Mouse (Mus musculus) neural tube, embryonic 11.5 days (tissue): Measurements from ENCODE around the gene Pmm1. TPM values are rescaled to one million over a fixed set of nuclear protein-coding genes. Genes with fewer than 3 reads are reported as not detected.
A peak's percentile ranks its signal among the peaks of the same experiment; 100 is the strongest.

Experiments
- ATAC-seq: fragments of 200-750 bp; cut with Nextera tagmentation; 2 replicates; pipeline ENCODE4 v1.8.0; 2017; ENCODE audit warnings: moderate number of reproducible peaks, mild to moderate bottlenecking, moderate TSS enrichment, moderate library complexity; ENCODE audit not compliant: insufficient read depth, low FRiP score, low TSS enrichment
- DNase-seq: peaks from one replicate; pipeline ENCODE4 v3.0.0-alpha.2; 2015; ENCODE audit warnings: low spot score
- H3K27ac ChIP-seq: fragments of 300-500 bp; sonication (generic); 2 replicates; pipeline ENCODE4 v1.5.1; 2014; ENCODE audit warnings: low read depth, mild to moderate bottlenecking, low read length
- H3K27me3 ChIP-seq: fragments of 300-500 bp; sonication (generic); 2 replicates; pipeline ENCODE4 v1.6.1; 2014; ENCODE audit warnings: mild to moderate bottlenecking, low read length, mixed read lengths; ENCODE audit not compliant: control insufficient read depth, insufficient read depth
- H3K36me3 ChIP-seq: fragments of 300-500 bp; sonication (generic); 2 replicates; pipeline ENCODE4 v1.6.1; 2014; ENCODE audit warnings: mild to moderate bottlenecking, low read length, moderate library complexity, mixed read lengths; ENCODE audit not compliant: control insufficient read depth, insufficient read depth
- H3K4me1 ChIP-seq: fragments of 300-500 bp; sonication (generic); 2 replicates; pipeline ENCODE4 v1.6.1; 2014; ENCODE audit warnings: low read length, mixed read lengths; ENCODE audit not compliant: control insufficient read depth, insufficient read depth
- H3K4me2 ChIP-seq: fragments of 300-500 bp; sonication (generic); 2 replicates; pipeline ENCODE4 v1.6.1; 2014; ENCODE audit warnings: low read depth, mild to moderate bottlenecking, moderate library complexity
- H3K4me3 ChIP-seq: fragments of 300-500 bp; sonication (generic); 2 replicates; pipeline ENCODE4 v1.5.1; 2014; ENCODE audit warnings: low read depth, low read length
- H3K9ac ChIP-seq: fragments of 300-500 bp; sonication (generic); 2 replicates; pipeline ENCODE4 v1.6.1; 2014; ENCODE audit warnings: mild to moderate bottlenecking, low read length
- H3K9me3 ChIP-seq: fragments of 300-500 bp; sonication (generic); 2 replicates; pipeline ENCODE4 v1.6.1; 2016; ENCODE audit warnings: low read length; ENCODE audit not compliant: control insufficient read depth
- whole genome bisulfite sequencing: fragments of 180-500 bp; shearing (Covaris S2); extraction: QIAGEN DNeasy Blood & Tissue Kit; methylation state at CpG from one replicate; pipeline ENCODE4 v1.1.7; 2014; 5-methylcytosine and 5-hydroxymethylcytosine counted together
- polyA plus RNA-seq: library from polyadenylated mRNA; unstranded; fragments of >200 nt; fragmentation: Nextera tagmentation; extraction: Ambion mirVana; gene quantifications from 2 replicates; pipeline ENCODE4 v1.2.1, GENCODE M21; 2014

Gene Pmm1
- polyA plus RNA-seq, 1 experiment from 2014 or later, result 35.2 TPM

- Histone ChIP-seq H3K9ac (no peak overlapping the region), H3K27me3 (no peaks in the 10 kb centered on the region), H3K27ac (no peak overlapping the region), H3K9me3 (no peaks in the 10 kb centered on the region), H3K4me3 (no peak overlapping the region), H3K4me1 (no peaks in the 10 kb centered on the region), H3K4me2 (no peak overlapping the region), H3K36me3 (no peaks in the 10 kb centered on the region; the same call in 1 of the 2 replicates)
- ATAC-seq (no peak), DNase-seq (no peak)
- 90% methylated on average over 9 of the region's 9 CpGs for WGBS
Observed at GRCm38 (mm10) chr15:81951159-81951558, 9.6 kb downstream of the Pmm1 start.

GRCm38 (mm10) chr15:81950716-81951115 lies 10.0 kb downstream of the Pmm1 start:
- no peak for ATAC-seq
- H3K36me3 ChIP-seq, result no peaks in the 10 kb centered on the region; the same call in 1 of the 2 replicates
- 84% methylated on average over 5 of the region's 5 CpGs for WGBS
- no peak overlapping the region for H3K9ac ChIP-seq
- no peak for DNase-seq
- H3K4me1 ChIP-seq, result no peaks in the 10 kb centered on the region
- no peak overlapping the region for H3K4me3 ChIP-seq
- no peaks in the 10 kb centered on the region for H3K27me3 ChIP-seq
- H3K27ac ChIP-seq, result no peak overlapping the region
- H3K4me2 ChIP-seq, result no peak overlapping the region
- H3K9me3 ChIP-seq, result no peaks in the 10 kb centered on the region

- Histone ChIP-seq H3K9ac (no peak overlapping the region), H3K4me1 (no peaks in the 10 kb centered on the region), H3K4me3 (no peak overlapping the region), H3K36me3 (no peaks in the 10 kb centered on the region), H3K27ac (no peak overlapping the region), H3K9me3 (no peaks in the 10 kb centered on the region), H3K27me3 (no peaks in the 10 kb centered on the region), H3K4me2 (no peak overlapping the region)
- WGBS, result 71% methylated on average over 11 of the region's 11 CpGs
- no peak for ATAC-seq
- DNase-seq, result no peak
Observed at GRCm38 (mm10) chr15:81949476-81950131, 11.1 kb downstream of the Pmm1 start.

DNA sequence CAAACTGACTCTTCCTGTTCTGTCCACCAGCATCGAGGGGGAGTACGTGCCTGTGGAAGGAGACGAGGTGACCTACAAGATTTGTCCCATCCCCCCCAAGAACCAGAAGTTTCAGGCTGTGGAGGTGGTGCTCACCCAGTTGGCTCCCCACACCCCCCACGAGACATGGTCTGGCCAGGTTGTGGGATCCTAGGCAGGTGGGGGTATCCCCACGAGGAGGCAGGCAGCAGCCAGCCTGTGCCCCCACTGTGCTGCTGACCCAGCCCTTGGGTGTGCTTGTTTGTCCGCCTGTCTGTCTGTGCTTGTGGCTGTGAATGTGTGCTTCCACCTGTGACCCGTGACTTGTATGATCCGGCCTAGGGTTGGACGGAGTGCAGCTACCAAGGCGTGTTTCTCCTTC lies 11.7 kb downstream of the Pmm1 start:
- DNase-seq (no peak), ATAC-seq (no peak)
- Histone ChIP-seq H3K27ac (no peak overlapping the region), H3K4me2 (no peak overlapping the region), H3K36me3 (no peaks in the 10 kb centered on the region), H3K9me3 (no peaks in the 10 kb centered on the region), H3K27me3 (no peaks in the 10 kb centered on the region), H3K9ac (no peak overlapping the region; the same call in 1 of the 2 replicates), H3K4me3 (no peak overlapping the region), H3K4me1 (no peaks in the 10 kb centered on the region)
- 88% methylated on average over 10 of the region's 10 CpGs for WGBS

GRCm38 (mm10) chr15:81943176-81943749 lies 17.5 kb downstream of the Pmm1 start:
- Histone ChIP-seq H3K27ac (peak overlapping the region; percentile 78; the same call in 1 of the 2 replicates), H3K4me3 (no peak overlapping the region), H3K9ac (no peak overlapping the region; the same call in 1 of the 2 replicates), H3K4me2 (0 out of 2 replicates have a peak overlapping the region, but pooled peaks have one; percentile 12), H3K27me3 (no peaks in the 10 kb centered on the region), H3K4me1 (peaks cover 7% of the 10 kb centered on the region; the same call in 1 of the 2 replicates), H3K9me3 (no peaks in the 10 kb centered on the region), H3K36me3 (no peaks in the 10 kb centered on the region)
- DNase-seq (peak; percentile 79), ATAC-seq (peak; percentile 73; the same call in 1 of the 2 replicates)
- 10% methylated on average over 9 of the region's 9 CpGs for WGBS

GRCm38 (mm10) chr15:81941010-81941409 lies 19.7 kb downstream of the Pmm1 start:
- H3K27me3 ChIP-seq, result no peaks in the 10 kb centered on the region
- WGBS, result 93% methylated on average over 2 of the region's 2 CpGs

GRCm38 (mm10) chr15:81940219-81940618 lies 20.5 kb downstream of the Pmm1 start:
- H3K9ac ChIP-seq, result no peak overlapping the region
- ATAC-seq (no peak), DNase-seq (no peak)
- no peak overlapping the region for H3K4me3 ChIP-seq
- no peaks in the 10 kb centered on the region for H3K36me3 ChIP-seq
- peaks cover 19% of the 10 kb centered on the region for H3K4me1 ChIP-seq
- no peaks in the 10 kb centered on the region for H3K27me3 ChIP-seq
- WGBS, result 90% methylated on average over 5 of the region's 5 CpGs
- no peaks in the 10 kb centered on the region for H3K9me3 ChIP-seq
- H3K4me2 ChIP-seq, result no peak overlapping the region
- no peak overlapping the region for H3K27ac ChIP-seq

More at GRCm38 (mm10) chr15:81941010-81941409, 19.7 kb downstream of the Pmm1 start:
- Histone ChIP-seq H3K36me3 (no peaks in the 10 kb centered on the region), H3K4me1 (peaks cover 19% of the 10 kb centered on the region), H3K27ac (no peak overlapping the region), H3K4me2 (no peak overlapping the region), H3K9ac (no peak overlapping the region), H3K4me3 (no peak overlapping the region), H3K9me3 (no peaks in the 10 kb centered on the region)
- no peak for DNase-seq
- no peak for ATAC-seq

DNA sequence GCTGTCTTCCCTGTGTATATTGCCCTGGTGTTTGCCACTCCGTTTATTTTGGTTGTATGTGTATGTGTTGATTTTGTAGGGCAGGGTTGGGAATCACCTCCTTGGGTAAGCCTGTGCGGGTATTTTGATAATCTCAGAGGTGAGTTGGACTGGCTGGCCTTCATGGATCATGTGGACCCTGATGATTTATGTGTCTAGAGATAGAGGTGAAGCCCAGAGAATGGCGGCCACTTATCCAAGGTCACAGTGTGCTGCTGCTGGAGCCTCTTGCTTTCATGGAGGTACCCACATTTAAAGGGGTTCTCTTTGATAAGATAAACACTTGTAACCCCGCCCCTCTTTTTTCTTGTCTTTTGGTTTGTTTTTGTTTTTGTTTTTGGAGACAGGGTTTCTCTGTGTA lies 21.0 kb downstream of the Pmm1 start:
- ATAC-seq, result no peak
- Histone ChIP-seq H3K27ac (no peak overlapping the region), H3K4me3 (no peak overlapping the region), H3K36me3 (no peaks in the 10 kb centered on the region), H3K4me2 (no peak overlapping the region), H3K9me3 (no peaks in the 10 kb centered on the region), H3K27me3 (no peaks in the 10 kb centered on the region), H3K4me1 (peaks cover 19% of the 10 kb centered on the region), H3K9ac (no peak overlapping the region)
- no peak for DNase-seq
- 88% methylated on average over 4 of the region's 4 CpGs for WGBS

GRCm38 (mm10) chr15:81939157-81939715 lies 21.5 kb downstream of the Pmm1 start:
- H3K4me3 ChIP-seq, result no peak overlapping the region
- no peaks in the 10 kb centered on the region for H3K9me3 ChIP-seq
- no peak overlapping the region for H3K4me2 ChIP-seq
- H3K27ac ChIP-seq, result no peak overlapping the region
- WGBS, result 92% methylated on average over 10 of the region's 10 CpGs
- H3K27me3 ChIP-seq, result no peaks in the 10 kb centered on the region
- H3K9ac ChIP-seq, result no peak overlapping the region
- DNase-seq (no peak), ATAC-seq (no peak)
- H3K4me1 ChIP-seq, result peaks cover 19% of the 10 kb centered on the region
- no peaks in the 10 kb centered on the region for H3K36me3 ChIP-seq
